Mouse (Mus musculus): Measurements from ENCODE around the gene Ctla4. TPM values are rescaled to one million over a fixed set of nuclear protein-coding genes. Genes with fewer than 3 reads are reported as not detected.

Gene Ctla4
- polyA plus RNA-seq, 1 experiment from 2014 or later: not detected

- Histone ChIP-seq H3K9ac (ENCODE audit: low read length) (no peak overlapping the region), H3K27ac (ENCODE audit: low read depth, low read length) (no peak overlapping the region), H3K9me3 (ENCODE audit: control insufficient read depth, low read length) (no peaks in the 10 kb centered on the region), H3K4me2 (ENCODE audit: low read depth) (no peak overlapping the region), H3K4me3 (ENCODE audit: low read depth, low read length) (no peak overlapping the region), H3K27me3 (ENCODE audit: control insufficient read depth, insufficient read depth, low read length) (no peaks in the 10 kb centered on the region), H3K36me3 (ENCODE audit: control insufficient read depth, insufficient read depth, low read length) (no peaks in the 10 kb centered on the region), H3K4me1 (ENCODE audit: control insufficient read depth, insufficient read depth, low read length) (0 out of 2 replicates have a peak, but pooled peaks cover 1% of the 10 kb centered on the region)
- DNase-seq (ENCODE audit: low spot score): no peak
- ATAC-seq (ENCODE audit: insufficient read depth, low FRiP score, low TSS enrichment): no peak
- 81% methylated on average over 6 of the region's 6 CpGs for WGBS
Observed at GRCm38 (mm10) chr1:60852770-60853147, 34.0 kb upstream of the Ctla4 start.

- no peak overlapping the region for H3K27ac ChIP-seq (ENCODE audit: low read depth, low read length)
- H3K4me2 ChIP-seq (ENCODE audit: low read depth): no peak overlapping the region
- H3K4me3 ChIP-seq (ENCODE audit: low read depth, low read length): no peak overlapping the region
- H3K9me3 ChIP-seq (ENCODE audit: control insufficient read depth, low read length): no peaks in the 10 kb centered on the region
- no peak overlapping the region for H3K9ac ChIP-seq (ENCODE audit: low read length)
- no peak for DNase-seq (ENCODE audit: low spot score)
- no peaks in the 10 kb centered on the region for H3K36me3 ChIP-seq (ENCODE audit: control insufficient read depth, insufficient read depth, low read length)
- H3K27me3 ChIP-seq (ENCODE audit: control insufficient read depth, insufficient read depth, low read length): no peaks in the 10 kb centered on the region
- 0 out of 2 replicates have a peak, but pooled peaks cover 3% of the 10 kb centered on the region for H3K4me1 ChIP-seq (ENCODE audit: control insufficient read depth, insufficient read depth, low read length)
- WGBS: 54% methylated on average over 7 of the region's 7 CpGs
- ATAC-seq (ENCODE audit: insufficient read depth, low FRiP score, low TSS enrichment): no peak
Observed at GRCm38 (mm10) chr1:60853330-60853956, 33.4 kb upstream of the Ctla4 start.

GRCm38 (mm10) chr1:60853991-60854390 lies 32.8 kb upstream of the Ctla4 start:
- WGBS: 92% methylated on average over 5 of the region's 5 CpGs
- ATAC-seq (ENCODE audit: insufficient read depth, low FRiP score, low TSS enrichment): no peak
- H3K4me1 ChIP-seq (ENCODE audit: control insufficient read depth, insufficient read depth, low read length): 0 out of 2 replicates have a peak, but pooled peaks cover 3% of the 10 kb centered on the region

GRCm38 (mm10) chr1:60857351-60858220 lies 29.2 kb upstream of the Ctla4 start:
- DNase-seq (ENCODE audit: low spot score) (peak; percentile 40), ATAC-seq (ENCODE audit: insufficient read depth, low FRiP score, low TSS enrichment) (no peak)
- Histone ChIP-seq H3K9ac (ENCODE audit: low read length) (no peak overlapping the region), H3K9me3 (ENCODE audit: control insufficient read depth, low read length) (no peaks in the 10 kb centered on the region), H3K36me3 (ENCODE audit: control insufficient read depth, insufficient read depth, low read length) (no peaks in the 10 kb centered on the region), H3K4me2 (ENCODE audit: low read depth) (no peak overlapping the region), H3K27ac (ENCODE audit: low read depth, low read length) (no peak overlapping the region), H3K4me3 (ENCODE audit: low read depth, low read length) (no peak overlapping the region), H3K27me3 (ENCODE audit: control insufficient read depth, insufficient read depth, low read length) (no peaks in the 10 kb centered on the region), H3K4me1 (ENCODE audit: control insufficient read depth, insufficient read depth, low read length) (0 out of 2 replicates have a peak, but pooled peaks cover 3% of the 10 kb centered on the region)
- 73% methylated on average over 12 of the region's 12 CpGs for whole genome bisulfite sequencing

More at GRCm38 (mm10) chr1:60853991-60854390, 32.8 kb upstream of the Ctla4 start:
- Histone ChIP-seq H3K9ac (ENCODE audit: low read length) (no peak overlapping the region), H3K27ac (ENCODE audit: low read depth, low read length) (no peak overlapping the region), H3K36me3 (ENCODE audit: control insufficient read depth, insufficient read depth, low read length) (no peaks in the 10 kb centered on the region), H3K27me3 (ENCODE audit: control insufficient read depth, insufficient read depth, low read length) (no peaks in the 10 kb centered on the region), H3K4me3 (ENCODE audit: low read depth, low read length) (no peak overlapping the region), H3K4me2 (ENCODE audit: low read depth) (no peak overlapping the region), H3K9me3 (ENCODE audit: control insufficient read depth, low read length) (no peaks in the 10 kb centered on the region)
- DNase-seq (ENCODE audit: low spot score): no peak

GRCm38 (mm10) chr1:60859159-60859558 lies 27.6 kb upstream of the Ctla4 start:
- Histone ChIP-seq H3K9ac (ENCODE audit: low read length) (no peak overlapping the region), H3K4me2 (ENCODE audit: low read depth) (no peak overlapping the region), H3K36me3 (ENCODE audit: control insufficient read depth, insufficient read depth, low read length) (no peaks in the 10 kb centered on the region), H3K4me1 (ENCODE audit: control insufficient read depth, insufficient read depth, low read length) (0 out of 2 replicates have a peak, but pooled peaks cover 3% of the 10 kb centered on the region), H3K27ac (ENCODE audit: low read depth, low read length) (no peak overlapping the region), H3K4me3 (ENCODE audit: low read depth, low read length) (no peak overlapping the region), H3K27me3 (ENCODE audit: control insufficient read depth, insufficient read depth, low read length) (no peaks in the 10 kb centered on the region), H3K9me3 (ENCODE audit: control insufficient read depth, low read length) (no peaks in the 10 kb centered on the region)
- DNase-seq (ENCODE audit: low spot score) (no peak), ATAC-seq (ENCODE audit: insufficient read depth, low FRiP score, low TSS enrichment) (no peak)
- 78% methylated on average over 3 of the region's 3 CpGs for WGBS

GRCm38 (mm10) chr1:60859842-60860241 lies 27.0 kb upstream of the Ctla4 start:
- ATAC-seq (ENCODE audit: insufficient read depth, low FRiP score, low TSS enrichment): no peak
- 87% methylated on average over 3 of the region's 3 CpGs for WGBS

GRCm38 (mm10) chr1:60860357-60860946 lies 26.3 kb upstream of the Ctla4 start:
- Histone ChIP-seq H3K4me1 (ENCODE audit: control insufficient read depth, insufficient read depth, low read length) (0 out of 2 replicates have a peak, but pooled peaks cover 3% of the 10 kb centered on the region), H3K9me3 (ENCODE audit: control insufficient read depth, low read length) (no peaks in the 10 kb centered on the region), H3K36me3 (ENCODE audit: control insufficient read depth, insufficient read depth, low read length) (no peaks in the 10 kb centered on the region), H3K27ac (ENCODE audit: low read depth, low read length) (no peak overlapping the region), H3K4me2 (ENCODE audit: low read depth) (no peak overlapping the region), H3K4me3 (ENCODE audit: low read depth, low read length) (no peak overlapping the region), H3K9ac (ENCODE audit: low read length) (no peak overlapping the region), H3K27me3 (ENCODE audit: control insufficient read depth, insufficient read depth, low read length) (no peaks in the 10 kb centered on the region)
- ATAC-seq (ENCODE audit: insufficient read depth, low FRiP score, low TSS enrichment) (no peak; the same call in 1 of the 2 replicates), DNase-seq (ENCODE audit: low spot score) (peak; percentile 74)
- 24% methylated on average over 3 of the region's 3 CpGs for WGBS

More at GRCm38 (mm10) chr1:60859842-60860241, 27.0 kb upstream of the Ctla4 start:
- no peak for DNase-seq (ENCODE audit: low spot score)
- Histone ChIP-seq H3K4me3 (ENCODE audit: low read depth, low read length) (no peak overlapping the region), H3K9me3 (ENCODE audit: control insufficient read depth, low read length) (no peaks in the 10 kb centered on the region), H3K4me1 (ENCODE audit: control insufficient read depth, insufficient read depth, low read length) (0 out of 2 replicates have a peak, but pooled peaks cover 3% of the 10 kb centered on the region), H3K36me3 (ENCODE audit: control insufficient read depth, insufficient read depth, low read length) (no peaks in the 10 kb centered on the region), H3K27ac (ENCODE audit: low read depth, low read length) (no peak overlapping the region), H3K9ac (ENCODE audit: low read length) (no peak overlapping the region), H3K4me2 (ENCODE audit: low read depth) (no peak overlapping the region), H3K27me3 (ENCODE audit: control insufficient read depth, insufficient read depth, low read length) (no peaks in the 10 kb centered on the region)

GRCm38 (mm10) chr1:60860955-60861354 lies 25.8 kb upstream of the Ctla4 start:
- no peak for DNase-seq (ENCODE audit: low spot score)
- H3K9me3 ChIP-seq (ENCODE audit: control insufficient read depth, low read length): no peaks in the 10 kb centered on the region
- H3K4me1 ChIP-seq (ENCODE audit: control insufficient read depth, insufficient read depth, low read length): 0 out of 2 replicates have a peak, but pooled peaks cover 3% of the 10 kb centered on the region
- no peak overlapping the region for H3K9ac ChIP-seq (ENCODE audit: low read length)
- H3K4me2 ChIP-seq (ENCODE audit: low read depth): 0 out of 2 replicates have a peak overlapping the region, but pooled peaks have one; percentile 2
- WGBS: 65% methylated on average over 5 of the region's 5 CpGs
- no peak for ATAC-seq (ENCODE audit: insufficient read depth, low FRiP score, low TSS enrichment)
- H3K4me3 ChIP-seq (ENCODE audit: low read depth, low read length): no peak overlapping the region
- 0 out of 2 replicates have a peak overlapping the region, but pooled peaks have one; percentile 21 for H3K27ac ChIP-seq (ENCODE audit: low read depth, low read length)
- no peaks in the 10 kb centered on the region for H3K27me3 ChIP-seq (ENCODE audit: control insufficient read depth, insufficient read depth, low read length)
- H3K36me3 ChIP-seq (ENCODE audit: control insufficient read depth, insufficient read depth, low read length): no peaks in the 10 kb centered on the region
